Mouse (Mus musculus) erythroblast, embryonic 14.5 days (primary cell): ENCODE measurements around the gene Crabp2.

Experiments
- GATA1 ChIP-seq: IDR thresholded peaks from 2 replicates; pipeline ENCODE4 v1.6.1; 2012; ENCODE audit warnings: low read length, inconsistent platforms, mixed read lengths
- TAL1 ChIP-seq: IDR thresholded peaks from 3 replicates; pipeline ENCODE4 v1.6.1; 2012; ENCODE audit warnings: low read length, inconsistent platforms, mixed read lengths

GRCm38 (mm10) chr3:87916990-87917389 lies 31.5 kb upstream of the Crabp2 start:
- TF ChIP-seq GATA1 (no peak), TAL1 (no peak)
